Mouse (Mus musculus) cortical plate, adult 2 months (tissue): ENCODE results near the gene Srsf9.
"Not testable (repeated sequence)": the region's sequence is repeated elsewhere in the genome, so short reads cannot be mapped to it uniquely, and the experiment has no call there.

ENCODE experiments used
- CTCF ChIP-seq: fragments of 200-500 bp; IDR thresholded peaks from 2 replicates; pipeline ENCODE4 v1.5.1; 2011; ENCODE audit warnings: mild to moderate bottlenecking, control low read depth, low read length; ENCODE audit not compliant: insufficient read depth; ENCODE audit errors: extremely low read depth
- POLR2A ChIP-seq: fragments of 200-500 bp; IDR thresholded peaks from 2 replicates; pipeline ENCODE4 v1.6.1; 2011; ENCODE audit warnings: mild to moderate bottlenecking, low read length, control low read depth; ENCODE audit not compliant: insufficient read depth; ENCODE audit errors: extremely low read depth

DNA sequence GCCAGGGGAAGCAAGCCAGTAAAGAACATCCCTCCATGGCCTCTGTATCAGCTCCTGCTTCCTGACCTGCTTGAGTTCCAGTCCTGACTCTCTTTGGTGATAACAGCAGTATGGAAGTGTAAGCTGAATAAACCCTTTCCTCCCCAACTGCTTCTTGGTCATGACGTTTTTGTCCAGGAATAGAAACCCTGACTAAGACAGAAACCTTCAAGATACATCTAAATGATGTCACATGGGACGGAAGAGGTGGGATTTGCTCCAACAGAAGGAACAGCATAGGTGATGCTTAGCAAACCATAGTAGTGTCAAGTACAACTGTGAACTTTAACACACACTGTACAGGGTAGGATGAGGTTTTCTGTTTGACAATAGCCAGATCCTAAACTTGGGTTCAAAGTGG, 51.9 kb downstream of the Srsf9 start:
- TF ChIP-seq CTCF, POLR2A: not testable (repeated sequence)
